Mouse (Mus musculus) cerebellum, adult (tissue): ENCODE data around the gene Serpinb9.
"Not testable (repeated sequence)": the region's sequence is repeated elsewhere in the genome, so short reads cannot be mapped to it uniquely, and the experiment has no call there.

Experiments
- ATAC-seq: cut with Nextera tagmentation; 2 replicates; pipeline ENCODE4 v1.9.2; 2017; ENCODE audit warnings: mild to moderate bottlenecking, moderate library complexity, mixed read lengths; ENCODE audit not compliant: insufficient number of reproducible peaks, low FRiP score, low TSS enrichment

Gene Serpinb9

GRCm38 (mm10) chr13:32995051-32995450, 8.0 kb upstream of the Serpinb9 start:
- ATAC-seq = no peak

GRCm38 (mm10) chr13:33001341-33001740, 1.7 kb upstream of the Serpinb9 start:
- ATAC-seq = no peak

- ATAC-seq = no peak
These were observed 718 bp downstream of the Serpinb9 start for GRCm38 (mm10) chr13:33003523-33004413.

GRCm38 (mm10) chr13:33004414-33005105, 1.5 kb downstream of the Serpinb9 start:
- peak; percentile 93 for ATAC-seq

GRCm38 (mm10) chr13:33005501-33006075, 2.5 kb downstream of the Serpinb9 start:
- ATAC-seq = no peak

GRCm38 (mm10) chr13:33006555-33006954, 3.5 kb downstream of the Serpinb9 start:
- ATAC-seq = no peak

- ATAC-seq = no peak
These were observed 9.3 kb downstream of the Serpinb9 start for GRCm38 (mm10) chr13:33012395-33012794.

GRCm38 (mm10) chr13:33013271-33013670, 10.2 kb downstream of the Serpinb9 start:
- ATAC-seq = no peak

- ATAC-seq = no peak
These were observed 19.3 kb downstream of the Serpinb9 start for GRCm38 (mm10) chr13:33022371-33022770.

- peak; percentile 56; the same call in 1 of the 2 replicates for ATAC-seq
These were observed 23.5 kb downstream of the Serpinb9 start for GRCm38 (mm10) chr13:33026427-33027057.

- ATAC-seq = no peak
These were observed 24.2 kb downstream of the Serpinb9 start, which contains the start of gene Serpinb9b for GRCm38 (mm10) chr13:33027244-33027643. TSS of gene Serpinb9b (plus strand) at chr13:33027416.

- ATAC-seq = no peak
These were observed 25.1 kb downstream of the Serpinb9 start for GRCm38 (mm10) chr13:33028146-33028545.

- no peak for ATAC-seq
These were observed 25.5 kb downstream of the Serpinb9 start for GRCm38 (mm10) chr13:33028550-33028949.

- not testable (repeated sequence) for ATAC-seq
These were observed 26.4 kb downstream of the Serpinb9 start for GRCm38 (mm10) chr13:33029478-33029877.

GRCm38 (mm10) chr13:33030281-33030680, 27.2 kb downstream of the Serpinb9 start:
- no peak for ATAC-seq

GRCm38 (mm10) chr13:33035506-33035905, 32.5 kb downstream of the Serpinb9 start:
- no peak for ATAC-seq

- ATAC-seq = no peak
These were observed 40.5 kb downstream of the Serpinb9 start for GRCm38 (mm10) chr13:33043542-33043941.

GRCm38 (mm10) chr13:33047234-33047633, 44.2 kb downstream of the Serpinb9 start:
- no peak for ATAC-seq

GRCm38 (mm10) chr13:33048187-33048586, 45.1 kb downstream of the Serpinb9 start:
- no peak for ATAC-seq

GRCm38 (mm10) chr13:33051697-33052096, 48.6 kb downstream of the Serpinb9 start:
- ATAC-seq = no peak
